Mouse (Mus musculus) urinary bladder, adult 18-20 months (tissue): ENCODE results near the gene Abcb9.

ENCODE experiments used
- DNase-seq, 2 experiments: peaks; one replicate each; pipeline ENCODE4 v3.0.0; 2022; ENCODE audit warnings: low spot score in 2 of 2, mixed read lengths in 2 of 2

Abcb9 gene

DNA sequence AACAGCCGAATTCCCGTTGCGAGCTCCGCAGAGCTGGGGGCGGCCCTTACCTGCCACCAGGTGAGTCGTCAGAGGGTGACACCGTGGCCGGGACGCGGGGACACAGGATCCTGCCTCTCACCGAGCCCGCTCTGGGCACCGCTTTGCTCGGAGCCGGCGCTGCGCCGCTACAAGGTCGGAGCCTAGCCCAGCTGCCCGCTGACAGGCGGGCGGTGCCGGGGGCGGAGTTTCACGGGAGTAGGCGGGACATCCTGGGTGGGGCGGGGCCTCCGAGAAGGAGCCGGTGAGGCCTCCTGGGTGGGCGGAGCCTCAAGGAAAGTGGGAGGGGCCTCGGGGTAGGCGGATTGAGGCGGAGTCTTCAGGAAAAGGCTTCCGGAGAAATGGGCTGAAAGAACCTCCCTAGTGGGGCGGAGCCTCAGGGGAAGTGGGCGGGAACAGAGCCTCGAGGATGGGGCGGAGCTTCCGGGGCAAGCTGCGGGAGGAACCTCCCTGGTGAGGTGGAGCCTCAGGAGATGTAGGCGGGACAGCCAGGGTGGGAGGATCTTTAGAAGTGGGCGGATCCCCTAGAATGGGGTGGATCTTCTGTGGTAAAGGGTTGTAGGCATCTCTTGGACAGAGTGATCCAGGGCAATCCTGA, at the start of gene Abcb9:
Gene Abcb9 (minus strand): TSS at position 203 of the 637 bp plus-strand sequence.
- peak; percentile 98 to 100 for DNase-seq

DNA sequence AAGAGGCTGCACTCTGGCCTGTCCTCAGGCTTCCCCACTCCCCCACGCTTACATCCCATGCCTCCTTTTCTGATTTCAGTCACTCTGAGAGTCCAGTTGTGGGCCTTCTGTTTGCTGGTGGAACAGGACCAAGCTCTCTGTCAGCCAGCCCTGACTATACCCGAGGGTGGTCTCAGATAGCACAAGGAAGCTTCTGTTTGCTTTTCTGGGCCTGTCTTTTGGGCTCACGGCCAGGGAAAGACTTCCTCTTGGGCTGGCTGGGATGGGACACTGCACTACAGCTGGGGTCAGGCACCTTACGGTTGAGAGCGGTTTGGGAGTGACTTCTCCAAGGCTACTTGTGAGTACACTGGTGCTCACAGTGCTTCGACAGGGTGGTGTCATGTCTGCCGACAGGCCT, 42.5 kb upstream of the Abcb9 start:
- DNase-seq, result no peak

DNA sequence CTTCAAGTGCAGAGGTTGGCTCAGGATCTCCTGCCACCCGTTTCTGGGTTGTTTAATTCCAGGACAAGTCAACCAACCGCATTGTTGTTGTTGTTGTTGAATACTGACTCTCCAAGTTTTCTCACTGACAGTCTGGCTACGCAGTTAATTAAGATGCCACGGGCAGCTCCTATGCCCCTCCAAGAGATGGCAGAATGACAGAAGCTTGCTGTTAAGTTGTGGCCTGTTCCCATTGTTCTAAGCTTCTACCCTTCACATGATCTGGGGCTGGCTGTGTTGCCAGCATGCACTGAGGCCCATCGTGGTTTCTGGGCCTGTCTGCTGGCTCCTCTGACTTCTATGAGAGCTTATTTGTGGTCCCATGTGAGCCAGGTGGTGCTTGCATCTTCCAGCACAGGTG, 38.7 kb upstream of the Abcb9 start:
- no peak for DNase-seq

DNA sequence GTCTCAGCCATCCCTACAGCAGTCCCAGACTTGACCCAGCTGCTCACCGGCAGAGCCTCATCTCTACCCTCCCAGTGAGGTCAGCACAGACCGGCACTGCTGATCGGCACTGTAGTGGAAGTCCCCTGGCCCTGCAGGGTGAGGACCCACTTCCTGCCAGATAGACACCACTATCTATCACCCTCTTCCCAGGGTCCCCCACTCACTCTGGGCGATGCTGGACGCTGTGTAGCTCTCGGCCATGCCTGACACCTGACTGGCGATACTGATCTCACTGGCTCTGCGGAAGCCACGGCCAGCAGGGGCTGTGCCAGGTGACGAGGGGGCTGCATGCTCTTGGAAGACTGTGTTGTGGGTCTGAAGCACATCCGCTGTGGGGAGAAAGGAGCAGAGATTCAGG, 29.5 kb upstream of the Abcb9 start:
- DNase-seq, result no peak

DNA sequence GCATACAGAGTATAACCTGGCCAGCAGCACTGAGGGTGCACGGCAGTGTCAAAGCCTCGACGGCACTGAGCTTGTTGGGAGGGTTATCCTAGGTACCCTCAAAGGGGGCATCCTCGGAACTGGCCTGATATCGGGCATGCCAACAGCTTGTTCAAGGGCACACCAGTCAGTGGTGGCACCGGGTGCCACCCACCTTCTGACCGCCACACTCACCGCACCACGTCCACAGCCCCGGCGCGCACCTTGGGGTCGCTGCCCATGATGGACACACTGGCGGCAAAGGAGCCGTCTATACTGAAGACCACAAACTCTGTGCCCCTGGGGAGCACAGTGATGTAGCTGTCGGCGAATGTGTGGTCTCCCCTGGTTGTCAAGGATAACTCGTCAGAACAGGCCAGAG, 26.8 kb upstream of the Abcb9 start:
- no peak for DNase-seq

DNA sequence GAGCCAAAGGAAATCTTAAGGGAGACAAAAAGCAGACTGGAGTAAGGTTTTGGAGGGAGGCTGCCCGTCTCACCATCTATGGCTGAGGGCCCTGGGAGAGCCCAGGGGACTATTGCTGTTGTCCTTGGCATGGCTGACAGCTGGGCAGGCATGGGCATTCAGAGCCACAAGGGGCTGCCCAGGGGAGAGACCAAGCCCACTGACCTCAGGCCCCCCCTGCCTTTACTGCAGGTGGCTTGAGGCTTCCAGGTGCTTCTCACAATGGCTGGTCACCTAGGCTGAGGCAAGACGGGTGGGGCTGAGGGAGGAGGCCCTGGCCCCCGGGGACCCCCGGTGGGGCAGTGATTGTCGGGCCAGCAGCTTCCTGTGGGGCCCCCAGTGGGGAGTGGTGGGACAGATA, 23.6 kb upstream of the Abcb9 start:
- DNase-seq, result no peak

DNA sequence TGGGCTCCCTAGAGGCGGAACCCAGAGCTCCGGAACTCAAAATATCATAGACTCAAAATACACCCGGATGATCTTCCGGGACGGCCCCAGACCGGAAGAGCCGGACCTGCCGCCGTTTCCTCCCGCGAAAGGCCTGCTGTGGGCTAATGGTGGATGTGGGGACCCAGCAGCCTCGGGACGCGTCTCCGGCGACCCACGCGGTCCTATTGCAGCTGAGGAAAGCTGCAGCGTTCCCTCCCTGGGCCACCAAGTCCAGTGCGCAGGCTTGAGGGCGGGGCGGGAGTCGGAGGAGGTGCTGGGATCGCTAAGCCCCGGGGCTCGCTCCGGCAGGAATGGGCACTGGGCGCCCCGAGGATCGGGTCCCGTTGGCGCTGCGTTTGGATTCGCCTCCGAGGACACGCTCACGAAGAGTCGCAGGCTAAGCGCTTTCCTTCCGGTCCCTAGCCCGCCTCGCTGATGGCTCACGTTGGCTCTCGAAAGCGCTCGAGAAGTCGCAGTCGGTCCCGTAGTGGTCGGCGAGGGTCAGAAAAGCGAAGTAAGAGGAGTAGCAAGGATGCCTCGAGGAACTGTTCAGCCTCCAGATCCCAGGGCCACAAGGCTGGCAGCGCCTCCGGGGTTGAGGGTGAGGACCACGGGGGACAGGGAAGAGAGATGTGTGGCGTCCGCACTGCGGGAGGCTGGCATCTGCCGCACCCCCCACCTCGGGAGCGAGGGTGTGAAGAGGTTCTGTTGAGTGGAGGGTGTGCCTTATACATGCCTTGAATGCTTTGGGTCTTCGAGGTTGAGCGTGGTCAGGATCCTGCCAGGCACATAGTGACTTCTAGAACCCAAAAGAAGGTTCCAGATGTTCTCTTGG, 20.6 kb upstream of the Abcb9 start, which contains the start of gene Arl6ip4:
Gene Arl6ip4 (plus strand): TSS at position 100 of the 856 bp plus-strand sequence.
- peak; percentile 59 to 70 for DNase-seq

DNA sequence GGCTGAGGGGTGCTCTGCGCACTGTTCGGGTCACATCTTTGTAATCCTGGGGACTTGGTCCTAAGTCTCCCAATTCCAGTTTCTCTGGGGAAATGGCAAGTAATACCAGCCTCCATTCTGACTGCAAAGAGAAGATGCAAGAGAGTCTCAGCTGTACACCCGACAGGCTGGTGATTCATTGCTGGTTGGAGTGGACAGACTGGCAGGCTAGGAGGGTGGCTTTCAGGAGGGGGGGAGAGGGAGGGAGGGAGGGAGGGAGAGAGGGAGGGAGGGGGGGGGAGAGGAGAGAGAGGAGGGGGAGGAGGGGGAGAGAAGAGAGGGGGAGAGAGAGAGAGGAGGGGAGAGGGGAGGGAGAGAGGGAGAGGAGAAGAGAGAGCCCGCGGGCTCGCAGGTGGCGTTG, 19.9 kb upstream of the Abcb9 start:
- DNase-seq, result no peak

DNA sequence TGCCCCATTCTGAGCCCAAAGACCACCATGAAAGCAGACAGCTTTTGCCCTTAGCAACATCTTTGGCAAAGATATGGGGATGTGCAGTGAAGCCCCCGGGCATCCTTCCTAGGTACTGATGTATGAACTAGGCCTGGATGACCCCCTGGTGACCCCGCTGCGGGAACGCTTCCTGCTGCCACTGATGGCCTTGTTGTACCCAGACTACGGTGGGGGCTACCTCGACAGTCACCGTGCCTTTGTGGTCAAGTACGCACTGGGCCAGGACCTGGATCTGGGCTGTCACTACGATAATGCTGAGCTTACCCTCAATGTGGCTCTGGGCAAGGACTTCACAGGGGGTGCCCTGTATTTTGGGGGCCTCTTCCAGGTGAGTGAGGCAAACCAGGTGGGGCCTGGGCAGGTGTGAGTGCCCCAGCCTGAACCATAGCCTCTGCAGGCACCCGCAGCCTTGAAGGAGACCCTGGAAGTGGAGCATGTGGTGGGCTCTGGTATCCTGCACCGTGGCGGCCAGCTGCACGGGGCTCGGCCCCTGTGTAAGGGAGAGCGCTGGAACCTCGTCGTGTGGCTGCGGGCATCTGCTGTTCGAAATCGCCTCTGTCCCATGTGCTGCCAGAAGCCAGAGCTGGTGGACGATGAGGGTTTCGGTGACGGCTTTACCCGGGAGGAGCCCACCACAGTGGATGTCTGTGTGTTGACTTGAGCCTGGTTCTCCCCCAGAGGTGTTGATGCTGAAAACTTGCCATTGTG, 18.9 kb upstream of the Abcb9 start:
- no peak for DNase-seq

DNA sequence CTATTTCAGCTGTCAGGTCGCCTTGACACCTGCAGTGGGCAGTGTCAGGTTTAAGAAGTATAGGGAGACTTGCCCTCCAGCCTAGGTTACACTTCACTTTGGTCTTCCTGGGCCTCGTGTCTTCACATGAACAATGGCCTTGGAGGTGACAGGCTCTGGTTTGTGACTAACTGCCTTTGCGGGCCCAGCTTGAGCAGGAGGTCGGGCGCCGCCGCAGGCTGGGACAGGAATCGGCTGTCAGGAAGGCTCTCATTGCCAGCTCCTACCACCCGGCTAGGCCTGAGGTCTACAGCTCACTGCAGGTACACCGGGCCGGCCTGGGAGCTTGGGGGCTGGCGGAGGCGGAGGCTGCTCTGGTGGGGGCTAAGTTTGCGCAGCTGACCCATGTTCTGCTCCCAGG, 17.4 kb upstream of the Abcb9 start:
- DNase-seq, result peak in 1 of 2 experiments; percentile 33

DNA sequence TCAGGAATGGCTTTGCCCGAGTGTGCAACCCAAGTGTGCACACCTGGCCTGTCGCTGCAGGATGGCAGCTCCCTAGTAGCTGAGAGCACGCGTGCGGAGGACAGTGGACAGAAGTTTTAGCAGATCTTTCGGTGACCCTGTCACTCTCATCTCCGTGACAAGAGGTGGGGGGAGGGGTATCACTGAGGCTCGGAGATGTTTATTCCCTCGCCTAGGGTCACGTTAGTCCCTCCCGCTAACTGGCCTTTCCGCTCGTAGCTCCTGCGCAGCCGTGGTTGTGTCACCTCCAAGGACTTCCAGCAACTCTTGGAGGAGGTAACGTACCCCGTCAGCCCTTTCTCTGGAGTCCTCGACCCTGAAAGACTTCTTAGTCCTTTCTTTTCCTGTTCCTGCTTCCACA, 16.9 kb upstream of the Abcb9 start:
- no peak for DNase-seq

DNA sequence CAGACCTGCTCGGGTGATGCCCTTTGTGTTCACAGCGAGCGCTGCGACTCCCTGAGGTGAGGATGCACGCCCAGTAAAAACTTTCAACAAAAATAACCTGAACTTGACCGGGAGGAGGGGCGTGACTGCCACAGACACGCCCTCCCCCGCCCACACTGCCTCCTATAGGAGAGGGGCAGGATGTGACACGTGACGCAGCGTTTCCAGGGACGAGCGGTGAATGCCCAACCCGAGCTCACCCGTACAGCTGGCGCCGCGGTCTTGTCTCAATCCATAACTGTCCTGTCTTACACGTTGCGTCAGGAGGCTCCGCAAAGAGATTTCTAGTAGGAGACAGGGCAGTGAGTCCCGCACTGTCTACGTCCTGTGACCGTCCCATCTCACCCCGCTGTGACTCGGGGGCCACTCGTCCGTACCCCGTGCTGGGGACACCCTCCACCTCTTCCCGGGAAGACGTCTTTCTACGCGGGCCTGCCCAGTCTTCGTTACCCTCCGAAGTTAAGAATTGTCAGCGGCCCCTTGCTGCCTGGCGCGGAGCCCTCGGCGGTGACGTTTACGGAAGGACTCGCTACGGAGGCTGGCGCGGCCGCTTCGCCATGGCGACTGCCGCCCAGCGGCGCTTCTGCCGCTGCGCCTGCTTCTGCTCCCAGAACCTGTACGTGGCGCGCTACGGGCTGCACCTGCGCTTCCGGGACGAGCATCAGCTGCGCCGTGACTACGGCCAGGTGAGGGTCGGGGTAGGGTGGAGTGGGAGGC, 16.3 kb upstream of the Abcb9 start, which contains the start of gene Ogfod2:
Gene Ogfod2 (plus strand): TSS at position 556 of the 756 bp plus-strand sequence.
- DNase-seq, result peak; percentile 92 to 95

DNA sequence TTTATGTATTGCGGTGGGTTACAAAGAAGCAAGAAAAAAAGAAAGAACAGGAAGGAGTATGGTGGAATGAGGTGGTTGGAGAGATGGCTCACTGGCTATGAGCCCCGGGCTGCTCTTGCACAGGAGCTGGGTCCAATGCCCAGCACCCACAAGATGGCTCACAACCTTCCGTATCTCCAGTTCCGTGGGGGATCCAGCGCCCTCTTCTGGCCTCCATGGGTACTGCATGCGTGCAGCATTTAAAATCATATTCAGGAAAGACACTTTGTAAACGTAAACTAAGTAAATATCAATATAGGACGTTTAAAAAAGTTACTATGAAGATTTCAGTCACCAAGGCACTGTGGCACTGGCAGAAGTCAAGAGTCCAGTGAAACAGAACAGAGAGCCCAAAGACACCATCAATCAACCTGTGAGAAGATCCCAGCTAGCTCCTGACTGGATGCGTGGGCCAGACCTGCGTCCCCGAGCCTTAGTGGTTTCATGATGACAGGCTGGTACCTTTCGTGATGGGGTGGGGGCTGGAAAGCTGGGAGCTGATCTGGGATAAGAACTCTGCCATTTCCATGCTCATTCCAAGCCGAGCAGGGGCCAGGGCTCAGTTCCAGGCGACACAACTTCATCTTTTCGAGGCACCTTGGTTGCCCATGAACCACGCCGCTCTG, 15.6 kb upstream of the Abcb9 start:
- no peak for DNase-seq

DNA sequence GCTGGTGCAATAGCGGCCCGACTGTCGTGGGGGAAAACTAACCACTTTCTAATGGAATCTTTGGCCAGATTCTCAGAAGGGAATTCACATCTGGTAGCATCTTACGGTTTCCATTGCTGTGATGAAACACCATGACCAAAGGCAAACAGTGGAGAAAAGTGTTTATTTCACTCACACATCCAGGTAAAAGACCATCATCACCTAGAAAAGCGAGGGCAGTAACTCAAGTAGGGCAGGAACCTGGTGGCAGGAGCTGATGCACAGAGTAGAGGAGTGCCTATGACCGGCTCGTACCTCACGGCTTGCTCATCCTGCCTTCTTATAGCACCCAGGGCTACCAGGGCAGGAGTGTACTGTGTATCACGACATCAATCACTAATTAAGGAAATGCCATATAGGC, 8.0 kb upstream of the Abcb9 start:
- no peak for DNase-seq

DNA sequence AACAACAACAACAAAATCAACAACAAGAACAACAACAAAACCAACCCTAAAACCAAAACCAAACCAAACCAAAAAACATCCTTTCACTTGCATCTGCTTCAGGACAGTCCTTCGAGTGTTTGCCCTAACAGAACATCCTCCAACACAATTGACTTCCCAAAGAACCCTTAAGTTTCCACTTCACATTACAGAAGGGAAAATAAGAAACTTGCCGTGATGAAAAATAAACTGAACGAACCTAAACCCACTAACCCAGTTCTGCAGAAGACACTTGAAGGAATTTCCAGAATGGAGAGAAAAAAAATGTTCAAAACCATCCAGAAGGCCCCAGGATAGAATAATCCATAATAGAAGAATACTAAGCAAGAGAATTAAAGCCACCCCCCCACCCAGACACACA, 7.4 kb upstream of the Abcb9 start:
- no peak for DNase-seq

DNA sequence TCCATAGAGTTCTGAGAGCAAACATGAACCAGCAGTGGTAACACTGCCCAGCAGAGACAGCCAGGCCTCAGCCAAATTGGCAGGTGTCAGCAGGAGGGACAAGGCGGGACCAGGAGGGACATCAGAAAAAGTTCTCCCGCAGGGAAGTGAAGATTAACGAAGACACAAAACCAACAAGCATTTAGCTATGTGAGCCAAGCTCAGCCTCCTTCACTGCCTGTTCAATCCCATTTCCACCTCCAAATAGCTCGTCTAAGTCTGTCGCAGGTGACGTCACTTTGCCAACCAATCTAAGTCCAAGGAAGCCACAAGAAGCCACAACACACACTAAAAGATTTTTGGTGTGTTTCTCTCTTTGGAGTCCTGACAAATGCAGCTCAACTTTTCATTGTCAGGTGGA, 6.7 kb upstream of the Abcb9 start:
- no peak for DNase-seq

DNA sequence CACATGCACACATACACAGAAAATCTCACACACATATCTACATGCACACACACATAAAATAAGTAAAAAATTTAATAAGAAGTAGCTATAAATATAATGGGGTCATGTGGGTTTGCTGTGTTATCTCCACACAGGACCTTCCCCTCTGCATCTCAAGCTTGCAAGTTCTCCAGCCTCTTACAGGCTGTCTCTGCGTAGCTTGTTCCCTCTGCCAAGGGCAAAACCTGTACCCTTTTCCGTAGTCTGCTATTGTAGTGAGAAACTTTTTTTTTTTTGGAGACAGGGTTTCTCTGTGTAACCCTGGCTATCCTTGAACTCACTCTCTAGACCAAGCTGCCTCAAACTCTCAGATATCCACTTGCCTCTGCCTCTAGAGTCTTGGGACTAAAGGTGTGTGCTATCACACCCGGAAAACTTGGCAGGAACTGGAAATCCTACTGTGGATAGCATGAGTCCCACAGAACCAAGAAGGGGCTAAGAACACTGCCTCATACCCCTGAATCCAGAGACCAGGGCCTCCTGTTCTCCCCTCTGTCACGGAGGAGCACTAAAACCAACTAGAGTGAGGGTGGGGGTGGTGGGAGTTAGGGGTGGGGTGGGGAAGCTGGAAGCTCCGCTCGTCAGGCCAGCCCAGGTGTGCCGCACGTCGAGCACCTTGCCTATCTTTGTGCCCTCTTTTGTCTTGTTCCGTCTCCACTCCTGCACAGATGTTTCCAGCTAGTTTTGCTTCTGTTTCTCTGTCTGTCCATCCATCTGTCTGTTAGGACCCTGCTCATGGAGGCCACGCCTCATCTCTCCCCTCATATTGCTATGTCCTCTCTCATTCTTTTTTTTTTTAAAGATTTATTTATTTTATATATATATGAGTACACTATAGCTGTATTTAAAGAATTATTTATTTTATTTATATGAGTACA, 4.8 kb upstream of the Abcb9 start:
- DNase-seq, result no peak

DNA sequence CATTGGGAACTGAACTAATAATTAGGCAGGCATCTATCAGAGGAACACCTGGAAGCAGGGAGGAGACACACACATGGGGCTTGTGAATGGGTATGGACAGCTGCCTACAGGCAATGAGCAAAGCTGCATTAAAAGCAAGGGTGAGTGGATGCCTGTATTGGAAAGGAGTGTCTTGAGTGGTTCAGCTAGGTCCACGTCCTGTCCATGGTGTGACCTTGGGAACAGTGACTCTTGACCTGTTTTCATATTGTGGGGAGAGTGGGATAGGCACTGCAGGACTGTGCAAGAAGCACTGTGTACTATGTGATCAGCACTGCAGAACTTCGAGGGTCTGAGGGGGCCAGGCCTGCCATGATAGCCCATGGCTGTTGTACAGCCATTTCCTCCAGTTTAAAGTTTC, 3.3 kb upstream of the Abcb9 start:
- DNase-seq, result no peak

DNA sequence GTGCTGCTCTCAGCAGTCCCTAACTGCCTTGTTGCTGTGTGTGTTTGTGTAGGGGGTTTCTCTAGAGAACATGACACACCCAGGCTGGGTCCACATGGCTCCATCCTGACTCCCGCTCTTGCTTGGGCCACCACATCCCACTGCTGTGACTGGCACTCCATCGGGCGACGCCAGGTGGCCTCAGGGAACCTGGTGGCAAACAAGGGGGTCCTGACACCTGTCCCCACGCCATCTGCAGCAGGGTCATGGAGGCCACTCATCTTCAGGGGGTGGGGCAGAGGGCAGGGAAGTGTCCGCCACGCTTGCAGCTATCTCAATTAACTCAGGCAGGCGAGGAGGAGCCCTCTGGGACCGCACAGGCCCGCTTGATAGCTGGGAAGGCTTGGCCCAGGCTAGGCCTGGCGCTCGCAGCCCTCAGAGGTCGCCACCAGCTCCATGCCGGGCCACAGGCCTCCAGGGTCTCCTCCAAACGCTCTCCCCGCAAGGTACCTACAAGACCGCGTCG, 469 bp downstream of the Abcb9 start:
- no peak for DNase-seq
